Mouse (Mus musculus) bone marrow macrophage, adult 2 months (primary cell): ENCODE results near the gene Isyna1.

Experiments used
- CTCF ChIP-seq: IDR thresholded peaks from 2 replicates; pipeline ENCODE4 v1.5.1; 2012; ENCODE audit warnings: low read depth, mild to moderate bottlenecking, low read length, moderate library complexity
- POLR2A ChIP-seq: IDR thresholded peaks from 2 replicates; pipeline ENCODE4 v1.6.1; 2012; ENCODE audit warnings: mild to moderate bottlenecking, low read depth, low read length, borderline replicate concordance

- TF ChIP-seq CTCF (no peak), POLR2A (no peak)
These were observed 10.4 kb downstream of the Isyna1 start for GRCm38 (mm10) chr8:70604558-70604957.
